Mouse (Mus musculus): ENCODE measurements at regions not wholly inside any gene's neighbourhood (a gene's known extent, or its start where the extent isn't known, plus 50 kb on each side); places are given as distances from the start of the nearest gene placed in this dataset.

GRCm38 (mm10) chr14:113012320-113013244 is 301.8 kb upstream of the Tpm3-rs7 start:
- Histone ChIP-seq H3K4me1 (ENCODE audit: control insufficient read depth, insufficient read depth, low read length) (no peaks in the 10 kb centered on the region), H3K9me3 (replicated peaks; ENCODE audit: control insufficient read depth, low read length) (no peaks in the 10 kb centered on the region), H3K27ac (ENCODE audit: low read depth, low read length) (no peak overlapping the region), H3K4me3 (ENCODE audit: low read depth, low read length) (no peak overlapping the region), H3K4me2 (ENCODE audit: low read length) (no peak overlapping the region), H3K36me3 (ENCODE audit: control insufficient read depth, insufficient read depth, low read length) (no peaks in the 10 kb centered on the region), H3K27me3 (replicated peaks; ENCODE audit: control insufficient read depth, insufficient read depth, low read length) (no peaks in the 10 kb centered on the region), H3K9ac (ENCODE audit: low read length) (no peak overlapping the region)
- DNase-seq (ENCODE audit: low spot score) (peak; percentile 33), ATAC-seq (peak; percentile 57; the same call in 1 of the 2 replicates)
- 31% methylated on average over 1 of the region's 1 CpGs for WGBS

- 92% methylated on average over 3 of the region's 3 CpGs for WGBS
- no peak overlapping the region for H3K4me2 ChIP-seq (ENCODE audit: low read length)
- no peak overlapping the region for H3K27ac ChIP-seq (ENCODE audit: low read depth, low read length)
- no peak overlapping the region for H3K9ac ChIP-seq (ENCODE audit: low read length)
- H3K36me3 ChIP-seq (ENCODE audit: control insufficient read depth, insufficient read depth, low read length): no peaks in the 10 kb centered on the region
- no peaks in the 10 kb centered on the region for H3K4me1 ChIP-seq (ENCODE audit: control insufficient read depth, insufficient read depth, low read length)
- no peak overlapping the region for H3K4me3 ChIP-seq (ENCODE audit: low read depth, low read length)
- H3K27me3 ChIP-seq (replicated peaks; ENCODE audit: control insufficient read depth, insufficient read depth, low read length): no peaks in the 10 kb centered on the region
- H3K9me3 ChIP-seq (replicated peaks; ENCODE audit: control insufficient read depth, low read length): no peaks in the 10 kb centered on the region
- ATAC-seq (no peak), DNase-seq (ENCODE audit: low spot score) (no peak)
Measured at GRCm38 (mm10) chr14:113026194-113026593, 288.2 kb upstream of the Tpm3-rs7 start.
